Mouse (Mus musculus): ENCODE results near the gene Gm20388. TPM values are rescaled to one million over a fixed set of nuclear protein-coding genes. Genes with fewer than 3 reads are reported as not detected.

The Gm20388 gene
- polyA plus RNA-seq, 1 experiment: 10.6 TPM

- H3K4me3 ChIP-seq (replicated peaks; ENCODE audit: control insufficient read depth, low read depth, low read length): peak overlapping the region; percentile 71
- TF ChIP-seq CTCF (IDR thresholded peaks at IDR 0.05; ENCODE audit: control insufficient read depth, insufficient read depth, low read length) (no peak), POLR2A (IDR thresholded peaks at IDR 0.05; ENCODE audit: borderline replicate concordance, control insufficient read depth, low read depth, low read length) (peak; percentile 89)
- peak overlapping the region; percentile 91 for H3K27ac ChIP-seq (ENCODE audit: control insufficient read depth, insufficient read depth, low read depth, low read length, poor library complexity)
- H3K4me1 ChIP-seq (ENCODE audit: control insufficient read depth, insufficient read depth, low read length): peaks cover 3% of the 10 kb centered on the region
- 20% methylated on average over 18 of the region's 18 CpGs for WGBS
Measured at GRCm38 (mm10) chr8:120293421-120294357, 383.0 kb downstream of the Gm20388 start.

GRCm38 (mm10) chr8:120294982-120295870, 384.6 kb downstream of the Gm20388 start:
- 79% methylated on average over 16 of the region's 17 CpGs for WGBS
- TF ChIP-seq CTCF (IDR thresholded peaks at IDR 0.05; ENCODE audit: control insufficient read depth, insufficient read depth, low read length) (no peak), POLR2A (IDR thresholded peaks at IDR 0.05; ENCODE audit: borderline replicate concordance, control insufficient read depth, low read depth, low read length) (no peak)
- Histone ChIP-seq H3K4me3 (replicated peaks; ENCODE audit: control insufficient read depth, low read depth, low read length) (no peak overlapping the region), H3K27ac (ENCODE audit: control insufficient read depth, insufficient read depth, low read depth, low read length, poor library complexity) (peak overlapping the region; percentile 91), H3K4me1 (ENCODE audit: control insufficient read depth, insufficient read depth, low read length) (peaks cover 3% of the 10 kb centered on the region)

- TF ChIP-seq POLR2A (IDR thresholded peaks at IDR 0.05; ENCODE audit: borderline replicate concordance, control insufficient read depth, low read depth, low read length): no peak
- TF ChIP-seq CTCF (IDR thresholded peaks at IDR 0.05; ENCODE audit: control insufficient read depth, insufficient read depth, low read length): no peak
Measured at GRCm38 (mm10) chr8:120297000-120297399, 386.4 kb downstream of the Gm20388 start.

GRCm38 (mm10) chr8:120298601-120299532, 388.2 kb downstream of the Gm20388 start:
- WGBS: 92% methylated on average over 22 of the region's 22 CpGs
- TF ChIP-seq POLR2A (IDR thresholded peaks at IDR 0.05; ENCODE audit: borderline replicate concordance, control insufficient read depth, low read depth, low read length): no peak
- TF ChIP-seq CTCF (IDR thresholded peaks at IDR 0.05; ENCODE audit: control insufficient read depth, insufficient read depth, low read length): no peak
- Histone ChIP-seq H3K4me3 (replicated peaks; ENCODE audit: control insufficient read depth, low read depth, low read length) (no peak overlapping the region), H3K27ac (ENCODE audit: control insufficient read depth, insufficient read depth, low read depth, low read length, poor library complexity) (no peak overlapping the region), H3K4me1 (ENCODE audit: control insufficient read depth, insufficient read depth, low read length) (peaks cover 1% of the 10 kb centered on the region; the same call in 1 of the 2 replicates)

More at GRCm38 (mm10) chr8:120297000-120297399, 386.4 kb downstream of the Gm20388 start:
- Histone ChIP-seq H3K4me1 (ENCODE audit: control insufficient read depth, insufficient read depth, low read length) (peaks cover 3% of the 10 kb centered on the region), H3K27ac (ENCODE audit: control insufficient read depth, insufficient read depth, low read depth, low read length, poor library complexity) (no peak overlapping the region), H3K4me3 (replicated peaks; ENCODE audit: control insufficient read depth, low read depth, low read length) (no peak overlapping the region)
- 83% methylated on average over 5 of the region's 5 CpGs for WGBS

- no peak overlapping the region for H3K4me3 ChIP-seq (replicated peaks; ENCODE audit: control insufficient read depth, low read depth, low read length)
- TF ChIP-seq CTCF (IDR thresholded peaks at IDR 0.05; ENCODE audit: control insufficient read depth, insufficient read depth, low read length) (peak; percentile 98), POLR2A (IDR thresholded peaks at IDR 0.05; ENCODE audit: borderline replicate concordance, control insufficient read depth, low read depth, low read length) (no peak)
- H3K4me1 ChIP-seq (ENCODE audit: control insufficient read depth, insufficient read depth, low read length): no peaks in the 10 kb centered on the region; the same call in 1 of the 2 replicates
- H3K27ac ChIP-seq (ENCODE audit: control insufficient read depth, insufficient read depth, low read depth, low read length, poor library complexity): no peak overlapping the region; the same call in 1 of the 2 replicates
- 3% methylated on average over 13 of the region's 13 CpGs for WGBS
Measured at GRCm38 (mm10) chr8:120300601-120301141, 390.0 kb downstream of the Gm20388 start.

- TF ChIP-seq CTCF (IDR thresholded peaks at IDR 0.05; ENCODE audit: control insufficient read depth, insufficient read depth, low read length): no peak
- no peak for TF ChIP-seq POLR2A (IDR thresholded peaks at IDR 0.05; ENCODE audit: borderline replicate concordance, control insufficient read depth, low read depth, low read length)
- no peaks in the 10 kb centered on the region for H3K4me1 ChIP-seq (ENCODE audit: control insufficient read depth, insufficient read depth, low read length)
- H3K27ac ChIP-seq (ENCODE audit: control insufficient read depth, insufficient read depth, low read depth, low read length, poor library complexity): no peak overlapping the region
- no peak overlapping the region for H3K4me3 ChIP-seq (replicated peaks; ENCODE audit: control insufficient read depth, low read depth, low read length)
- 67% methylated on average over 11 of the region's 11 CpGs for WGBS
Measured at GRCm38 (mm10) chr8:120302941-120303675, 392.5 kb downstream of the Gm20388 start.

All from bone marrow, adult 2 months (tissue).